Mouse (Mus musculus): ENCODE data around the gene Usp12. TPM values are rescaled to one million over a fixed set of nuclear protein-coding genes. Genes with fewer than 3 reads are reported as not detected.
A peak's percentile ranks its signal among the peaks of the same experiment; 100 is the strongest.

The Usp12 gene
- 13.2 and 14.2 TPM in 2 replicates for polyA plus RNA-seq (2016; fragmentation: Nextera tagmentation; extraction: Ambion mirVana)

GRCm38 (mm10) chr5:146794853-146795252 is at the start of gene Usp12:
Usp12 (minus strand) TSS chr5:146795006.
- peak within 1 kb of the TSS; percentile 97 for H3K4me3 ChIP-seq
- peaks cover 39% of the 10 kb centered on the region for H3K4me1 ChIP-seq
- no peaks in the 10 kb centered on the region for H3K36me3 ChIP-seq (replicated peaks)
- no peaks in the 10 kb centered on the region for H3K27me3 ChIP-seq (ENCODE audit: poor library complexity, severe bottlenecking)
- WGBS, result under 1% methylated on average over 34 of the region's 51 CpGs
- peak within 1 kb of the TSS; percentile 93 for H3K27ac ChIP-seq
- H3K9me3 ChIP-seq, result no peaks in the 10 kb centered on the region
- peak; percentile 96 for DNase-seq (ENCODE audit: extremely low spot score, low spot score)

DNA sequence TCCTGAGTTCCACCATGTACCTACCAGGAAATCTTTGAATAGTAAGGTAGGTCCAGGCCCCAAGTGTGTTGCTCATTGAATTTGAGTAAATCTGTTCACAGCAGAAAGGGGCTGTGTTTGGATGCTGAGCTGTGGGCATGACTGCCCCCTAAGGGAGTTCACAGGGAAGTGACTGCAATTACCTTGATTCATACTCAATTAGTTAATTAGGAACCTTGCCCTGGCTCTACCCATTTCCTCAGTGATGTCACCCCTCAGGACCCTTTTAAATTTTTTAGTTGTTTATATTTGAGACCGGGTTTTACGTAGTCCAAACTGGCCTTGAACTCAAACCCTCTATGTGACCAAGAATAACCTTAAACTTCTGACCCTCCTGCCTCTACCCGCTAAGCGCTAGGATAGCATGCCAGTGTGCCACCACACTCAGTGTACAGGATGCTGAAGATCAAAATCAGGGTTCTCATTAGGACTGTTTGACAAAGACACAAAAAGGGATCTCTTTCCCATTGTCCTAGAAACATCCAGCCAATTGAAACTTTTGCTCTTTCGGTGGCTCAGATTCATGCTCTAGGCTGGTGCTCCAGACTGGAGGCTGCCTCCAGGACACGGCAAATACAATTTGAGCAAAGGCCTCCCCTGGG is 49.6 kb upstream of the Usp12 start:
- Histone ChIP-seq H3K36me3 (replicated peaks) (peaks cover 34% of the 10 kb centered on the region), H3K4me1 (peaks cover 27% of the 10 kb centered on the region), H3K27me3 (ENCODE audit: poor library complexity, severe bottlenecking) (no peaks in the 10 kb centered on the region), H3K4me3 (peak overlapping the region; percentile 86), H3K27ac (peak overlapping the region; percentile 94), H3K9me3 (no peaks in the 10 kb centered on the region)
- WGBS, result 11% methylated on average over 6 of the region's 6 CpGs
- DNase-seq (ENCODE audit: extremely low spot score, low spot score), result no peak

GRCm38 (mm10) chr5:146841996-146842395 is 47.2 kb upstream of the Usp12 start:
- DNase-seq (ENCODE audit: extremely low spot score, low spot score), result no peak
- Histone ChIP-seq H3K4me1 (peaks cover 24% of the 10 kb centered on the region), H3K36me3 (replicated peaks) (peaks cover 38% of the 10 kb centered on the region), H3K9me3 (no peaks in the 10 kb centered on the region), H3K4me3 (no peak overlapping the region), H3K27ac (no peak overlapping the region), H3K27me3 (ENCODE audit: poor library complexity, severe bottlenecking) (no peaks in the 10 kb centered on the region)
- 92% methylated on average over 4 of the region's 4 CpGs for WGBS

DNA sequence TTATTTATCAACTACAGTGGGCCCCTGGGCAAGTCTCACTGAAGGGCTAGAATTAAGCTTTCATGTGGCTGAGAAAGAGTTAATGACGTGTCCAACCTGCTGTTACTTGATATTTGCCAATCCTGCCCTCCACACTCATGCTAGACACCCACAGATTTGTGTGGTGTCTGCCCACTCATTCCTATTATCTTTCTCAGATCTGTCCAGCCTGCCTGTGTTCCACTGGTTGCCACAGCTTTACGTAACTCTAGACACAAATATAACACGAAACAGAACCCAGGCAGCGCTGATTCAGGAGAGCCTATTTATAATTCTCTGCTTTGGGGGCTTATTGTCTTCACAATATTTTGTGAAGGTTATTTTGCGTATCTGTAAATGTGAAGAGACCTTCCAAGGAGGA is 46.5 kb upstream of the Usp12 start:
- Histone ChIP-seq H3K4me3 (no peak overlapping the region), H3K27me3 (ENCODE audit: poor library complexity, severe bottlenecking) (no peaks in the 10 kb centered on the region), H3K27ac (no peak overlapping the region), H3K36me3 (replicated peaks) (peaks cover 41% of the 10 kb centered on the region), H3K9me3 (no peaks in the 10 kb centered on the region), H3K4me1 (peaks cover 17% of the 10 kb centered on the region)
- WGBS, result 88% methylated on average over 5 of the region's 5 CpGs
- DNase-seq (ENCODE audit: extremely low spot score, low spot score), result no peak

DNA sequence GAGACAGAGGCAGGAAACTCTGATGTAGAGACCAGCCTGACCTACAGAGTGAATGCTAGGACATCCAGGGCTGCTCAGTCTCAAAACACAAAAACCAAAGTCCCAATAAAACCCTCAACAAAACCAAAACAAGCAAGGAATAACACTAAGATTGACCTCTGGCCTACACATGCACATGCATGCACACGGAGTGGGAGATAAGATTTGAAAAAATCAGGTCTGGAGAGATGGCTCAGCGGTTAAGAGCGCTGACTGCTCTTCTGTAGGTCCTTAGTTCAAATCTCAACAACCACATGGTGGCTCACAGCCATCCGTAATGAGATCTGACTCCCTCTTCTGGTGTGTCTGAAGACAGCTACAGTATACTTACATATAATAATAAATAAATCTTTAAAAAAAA is 45.6 kb upstream of the Usp12 start:
- no peak for DNase-seq (ENCODE audit: extremely low spot score, low spot score)
- Histone ChIP-seq H3K27ac (no peak overlapping the region), H3K9me3 (no peaks in the 10 kb centered on the region), H3K36me3 (replicated peaks) (peaks cover 50% of the 10 kb centered on the region), H3K27me3 (ENCODE audit: poor library complexity, severe bottlenecking) (no peaks in the 10 kb centered on the region), H3K4me3 (no peak overlapping the region), H3K4me1 (peaks cover 9% of the 10 kb centered on the region)
- 83% methylated on average over 4 of the region's 4 CpGs for WGBS

- H3K27ac ChIP-seq, result no peak overlapping the region
- peaks cover 56% of the 10 kb centered on the region for H3K36me3 ChIP-seq (replicated peaks)
- H3K9me3 ChIP-seq, result no peaks in the 10 kb centered on the region
- no peaks in the 10 kb centered on the region for H3K27me3 ChIP-seq (ENCODE audit: poor library complexity, severe bottlenecking)
- 61% methylated on average over 5 of the region's 5 CpGs for WGBS
- no peak overlapping the region for H3K4me3 ChIP-seq
- no peak for DNase-seq (ENCODE audit: extremely low spot score, low spot score)
- peaks cover 12% of the 10 kb centered on the region for H3K4me1 ChIP-seq
Observed at GRCm38 (mm10) chr5:146839760-146840159, 45.0 kb upstream of the Usp12 start.

- Histone ChIP-seq H3K27me3 (ENCODE audit: poor library complexity, severe bottlenecking) (no peaks in the 10 kb centered on the region), H3K4me3 (no peak overlapping the region), H3K4me1 (peaks cover 12% of the 10 kb centered on the region), H3K27ac (no peak overlapping the region), H3K36me3 (replicated peaks) (peaks cover 64% of the 10 kb centered on the region), H3K9me3 (no peaks in the 10 kb centered on the region)
- WGBS, result 60% methylated on average over 12 of the region's 12 CpGs
- no peak for DNase-seq (ENCODE audit: extremely low spot score, low spot score)
Observed at GRCm38 (mm10) chr5:146838836-146839648, 44.2 kb upstream of the Usp12 start.

- WGBS, result 74% methylated on average over 7 of the region's 7 CpGs
- Histone ChIP-seq H3K9me3 (no peaks in the 10 kb centered on the region), H3K36me3 (replicated peaks) (peaks cover 67% of the 10 kb centered on the region), H3K4me3 (no peak overlapping the region), H3K27me3 (ENCODE audit: poor library complexity, severe bottlenecking) (no peaks in the 10 kb centered on the region), H3K27ac (no peak overlapping the region), H3K4me1 (peaks cover 16% of the 10 kb centered on the region)
- DNase-seq (ENCODE audit: extremely low spot score, low spot score), result no peak
Observed at GRCm38 (mm10) chr5:146837967-146838720, 43.3 kb upstream of the Usp12 start.

- 91% methylated on average over 8 of the region's 8 CpGs for WGBS
- Histone ChIP-seq H3K27ac (no peak overlapping the region), H3K9me3 (no peaks in the 10 kb centered on the region), H3K27me3 (ENCODE audit: poor library complexity, severe bottlenecking) (no peaks in the 10 kb centered on the region), H3K4me3 (peak overlapping the region; percentile 87; the same call in 1 of the 2 replicates), H3K4me1 (peaks cover 24% of the 10 kb centered on the region), H3K36me3 (replicated peaks) (peaks cover 62% of the 10 kb centered on the region)
- no peak for DNase-seq (ENCODE audit: extremely low spot score, low spot score)
Observed at GRCm38 (mm10) chr5:146834959-146835358, 40.2 kb upstream of the Usp12 start.

DNA sequence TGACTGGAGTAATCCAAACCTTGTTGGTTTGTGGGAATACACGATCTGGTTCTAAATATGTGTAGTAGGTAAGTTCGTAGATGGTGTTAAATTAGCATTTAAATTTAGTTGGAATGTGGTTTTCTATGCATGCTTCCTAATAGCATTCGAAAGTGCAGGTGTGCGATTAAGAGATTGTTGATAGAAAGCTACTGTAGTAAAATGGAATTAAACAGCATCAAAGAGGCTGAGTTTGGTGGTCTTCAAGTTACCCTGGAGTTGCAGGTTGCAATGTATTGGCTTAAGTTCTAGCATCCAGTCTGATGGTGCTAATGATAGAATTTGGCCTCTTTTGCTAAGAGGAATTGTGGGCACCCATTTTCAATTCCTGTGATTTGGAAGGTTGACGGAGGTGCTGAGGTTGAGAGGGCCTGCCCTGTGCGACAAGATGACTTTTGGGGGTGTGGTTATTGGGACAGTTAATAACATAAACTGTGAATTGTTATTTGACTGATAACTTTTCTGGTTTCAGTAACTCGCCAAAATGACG is 38.9 kb upstream of the Usp12 start:
- Histone ChIP-seq H3K36me3 (replicated peaks) (peaks cover 50% of the 10 kb centered on the region), H3K9me3 (no peaks in the 10 kb centered on the region), H3K27ac (peak overlapping the region; percentile 100), H3K4me3 (peak overlapping the region; percentile 87), H3K27me3 (ENCODE audit: poor library complexity, severe bottlenecking) (no peaks in the 10 kb centered on the region), H3K4me1 (peaks cover 24% of the 10 kb centered on the region)
- WGBS, result 27% methylated on average over 8 of the region's 8 CpGs
- DNase-seq (ENCODE audit: extremely low spot score, low spot score), result no peak

DNA sequence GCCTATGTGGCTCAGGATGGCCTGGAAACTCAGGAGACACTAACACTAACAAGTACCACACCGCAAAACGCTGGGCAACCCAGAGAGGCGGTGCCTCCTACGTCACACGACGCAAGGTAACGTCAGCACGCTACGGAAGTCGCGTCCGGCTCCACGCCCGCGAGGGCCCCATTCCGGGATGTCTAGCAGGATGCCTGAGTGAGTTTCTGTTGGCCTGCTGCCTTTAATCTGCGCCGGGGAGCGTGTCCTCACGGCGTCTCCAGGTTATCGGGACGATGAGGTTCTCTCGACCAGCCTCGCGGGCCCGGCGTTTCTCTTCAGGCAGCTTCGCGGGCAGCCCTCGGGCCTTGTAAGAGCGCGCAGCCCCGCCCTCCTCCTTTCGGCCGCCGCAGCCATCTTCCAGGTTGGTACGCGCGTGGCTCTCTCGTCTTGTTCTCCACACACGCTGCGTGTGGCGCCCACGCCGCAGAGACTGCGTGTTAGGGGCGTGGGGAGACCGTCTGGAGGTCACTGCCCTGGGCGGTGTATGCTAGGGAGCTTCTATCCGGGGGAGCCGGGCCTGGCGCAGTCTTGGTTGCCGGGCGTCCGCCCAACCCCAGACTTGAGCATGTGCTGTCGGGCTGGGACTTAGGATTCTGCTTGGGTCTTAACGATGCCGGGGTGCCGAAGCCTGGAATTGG is 38.1 kb upstream of the Usp12 start, which contains the start of gene Rpl21:
TSS of gene Rpl21 (plus strand) at position 122 of the 680 bp plus-strand sequence.
- no peaks in the 10 kb centered on the region for H3K9me3 ChIP-seq
- WGBS, result under 1% methylated on average over 60 of the region's 60 CpGs
- no peaks in the 10 kb centered on the region for H3K27me3 ChIP-seq (ENCODE audit: poor library complexity, severe bottlenecking)
- H3K36me3 ChIP-seq (replicated peaks), result peaks cover 42% of the 10 kb centered on the region
- DNase-seq (ENCODE audit: extremely low spot score, low spot score), result peak; percentile 96
- peaks cover 24% of the 10 kb centered on the region for H3K4me1 ChIP-seq
- peak within 1 kb of the TSS; percentile 87 for H3K4me3 ChIP-seq
- H3K27ac ChIP-seq, result peak within 1 kb of the TSS; percentile 100

DNA sequence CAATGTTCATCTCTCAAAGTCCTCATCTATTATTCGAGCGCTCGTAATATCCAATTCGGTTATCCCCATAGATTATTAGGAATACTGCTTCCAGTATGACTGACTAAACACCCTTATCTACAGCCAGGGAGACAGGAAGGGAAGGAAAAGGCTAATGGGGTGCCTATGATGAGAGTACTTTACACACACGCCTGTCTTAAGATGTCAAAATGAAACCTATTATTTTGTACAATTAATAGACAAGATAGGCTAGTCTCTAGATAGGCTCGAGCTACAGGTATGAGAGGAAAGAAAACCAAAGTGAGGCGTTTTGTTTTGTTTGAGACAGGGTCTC is 37.6 kb upstream of the Usp12 start:
- Histone ChIP-seq H3K4me1 (peaks cover 24% of the 10 kb centered on the region), H3K36me3 (replicated peaks) (peaks cover 37% of the 10 kb centered on the region), H3K9me3 (no peaks in the 10 kb centered on the region), H3K27ac (peak overlapping the region; percentile 100), H3K27me3 (ENCODE audit: poor library complexity, severe bottlenecking) (no peaks in the 10 kb centered on the region), H3K4me3 (peak overlapping the region; percentile 87)
- DNase-seq (ENCODE audit: extremely low spot score, low spot score), result no peak
- 56% methylated on average over 7 of the region's 7 CpGs for WGBS

All from forebrain, embryonic 10.5 days (tissue).